Mouse (Mus musculus): ENCODE results near the gene Cnr2. TPM values are rescaled to one million over a fixed set of nuclear protein-coding genes. Genes with fewer than 3 reads are reported as not detected.

The Cnr2 gene
- total and polyA plus RNA-seq, 3 experiments, result 6.8 to 10.2 TPM; not detected in 1

DNA sequence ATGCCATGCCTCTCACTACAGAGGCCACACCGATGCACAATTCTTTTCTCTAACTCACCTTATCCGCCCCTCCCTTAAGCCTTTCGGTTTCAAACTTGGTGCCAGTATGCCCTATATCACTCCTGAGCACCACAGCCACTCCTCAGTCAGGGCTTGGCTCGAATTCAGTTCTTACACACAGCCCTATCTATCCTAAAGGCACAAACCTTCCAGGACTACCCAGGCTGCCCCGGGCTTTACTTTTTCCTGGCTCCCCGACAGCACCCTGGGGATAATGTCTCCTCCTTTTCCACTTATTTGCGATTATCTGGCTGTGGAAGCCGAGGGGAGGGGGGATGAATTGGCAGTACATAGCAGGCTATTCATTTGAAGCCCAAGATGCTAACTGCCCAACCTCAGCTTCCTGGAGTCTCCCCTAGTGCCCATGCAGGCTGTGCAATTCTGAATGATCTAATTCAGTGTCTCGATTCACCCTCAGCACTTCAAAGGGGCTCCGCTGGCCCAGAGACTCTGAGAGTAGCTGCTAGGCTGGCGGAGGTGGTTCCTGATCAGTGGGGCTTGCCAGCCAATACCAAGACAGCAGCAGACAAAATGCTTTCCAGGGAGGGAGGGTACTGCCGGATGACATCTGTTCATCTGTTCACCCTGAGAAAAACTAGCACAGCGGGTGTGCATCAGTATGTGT, 44.6 kb upstream of the Cnr2 start:
- H3K9ac ChIP-seq (ENCODE audit: control insufficient read depth, low read depth, low read length, poor library complexity, severe bottlenecking), result no peak overlapping the region; the same call in 1 of the 2 replicates
- H3K4me1 ChIP-seq (ENCODE audit: control insufficient read depth in 1 of 2, insufficient read depth in 2 of 2, low read length in 2 of 2), result peaks cover 11 to 32% of the 10 kb centered on the region in 2 experiments
- peak overlapping the region; percentile 17 to 27 for H3K4me3 ChIP-seq (ENCODE audit: control insufficient read depth in 1 of 2, insufficient read depth in 1 of 2, low read depth in 2 of 2, low read length in 2 of 2)
- H3K27ac ChIP-seq (ENCODE audit: control insufficient read depth, low read depth, low read length), result peak overlapping the region; percentile 7; the same call in 1 of the 2 replicates
- H3K79me2 ChIP-seq (ENCODE audit: control insufficient read depth, insufficient read depth, low read length, poor library complexity), result no peaks in the 10 kb centered on the region; the same call in 1 of the 2 replicates
- TF ChIP-seq ETS1 (IDR thresholded peaks at IDR 0.05; ENCODE audit: low read depth, low read length) (0 out of 2 replicates have a peak, but pooled peaks have one; percentile 30), E2F4 (IDR thresholded peaks at IDR 0.05; ENCODE audit: borderline replicate concordance, low read depth, low read length) (no peak)
- no peaks in the 10 kb centered on the region for H3K9me3 ChIP-seq (replicated peaks; ENCODE audit: insufficient read depth, low read length)
- peaks cover 0 to 24% of the 10 kb centered on the region in 2 experiments; a peak in 2 of 4 replicates for H3K36me3 ChIP-seq (ENCODE audit: control insufficient read depth in 1 of 2, insufficient read depth in 2 of 2, low read length in 2 of 2)
- H3K27me3 ChIP-seq (ENCODE audit: control insufficient read depth in 1 of 2, insufficient read depth in 2 of 2, low read length in 2 of 2), result no peaks in the 10 kb centered on the region
- peak; percentile 36 for DNase-seq (ENCODE audit: low read depth, low spot score)

DNA sequence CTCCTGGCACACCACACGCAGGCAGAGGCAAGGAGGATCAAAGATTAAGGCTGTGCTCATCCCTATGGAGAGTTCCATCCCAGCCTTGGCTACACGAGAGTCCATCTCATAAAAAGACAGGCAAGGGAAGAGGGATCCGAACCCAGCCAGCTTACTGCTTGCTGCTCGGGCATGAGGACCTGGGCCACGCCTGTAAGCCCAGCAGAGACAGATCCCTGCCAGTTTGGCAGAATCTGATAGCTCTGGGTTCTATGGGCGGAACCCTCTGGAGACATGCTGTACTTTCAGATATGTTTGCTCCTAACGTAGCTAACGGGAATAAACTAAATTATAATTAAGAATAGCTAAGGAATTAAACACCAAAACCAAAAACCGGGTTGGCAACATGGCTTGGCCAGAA, 43.3 kb upstream of the Cnr2 start:
- peak; percentile 64 for DNase-seq (ENCODE audit: low read depth, low spot score)
- no peak overlapping the region for H3K4me3 ChIP-seq (ENCODE audit: control insufficient read depth in 1 of 2, insufficient read depth in 1 of 2, low read depth in 2 of 2, low read length in 2 of 2)
- H3K27me3 ChIP-seq (ENCODE audit: control insufficient read depth in 1 of 2, insufficient read depth in 2 of 2, low read length in 2 of 2), result no peaks in the 10 kb centered on the region
- H3K4me1 ChIP-seq (ENCODE audit: control insufficient read depth in 1 of 2, insufficient read depth in 2 of 2, low read length in 2 of 2), result peaks cover 11 to 32% of the 10 kb centered on the region in 2 experiments
- peak overlapping the region; percentile 24 for H3K9ac ChIP-seq (ENCODE audit: control insufficient read depth, low read depth, low read length, poor library complexity, severe bottlenecking)
- no peaks in the 10 kb centered on the region for H3K9me3 ChIP-seq (replicated peaks; ENCODE audit: insufficient read depth, low read length)
- H3K27ac ChIP-seq (ENCODE audit: control insufficient read depth, low read depth, low read length), result peak overlapping the region; percentile 48; the same call in 1 of the 2 replicates
- H3K36me3 ChIP-seq (ENCODE audit: control insufficient read depth in 1 of 2, insufficient read depth in 2 of 2, low read length in 2 of 2), result peaks cover 0 to 22% of the 10 kb centered on the region in 2 experiments; a peak in 2 of 4 replicates
- TF ChIP-seq TBP (IDR thresholded peaks at IDR 0.05; ENCODE audit: low read depth, low read length) (peak; percentile 41; the same call in 1 of the 2 replicates), ETS1 (IDR thresholded peaks at IDR 0.05; ENCODE audit: low read depth, low read length) (0 out of 2 replicates have a peak, but pooled peaks have one; percentile 17), NELFE (IDR thresholded peaks at IDR 0.05; ENCODE audit: low read depth, low read length) (no peak), EP300 (IDR thresholded peaks at IDR 0.05; ENCODE audit: low read depth in 1 of 2, low read length in 2 of 2) (peak in 1 of 2 experiments; percentile 65; a peak in 2 of 4 replicates), TCF12 (IDR thresholded peaks at IDR 0.05; ENCODE audit: low read depth, low read length) (peak; percentile 67)
- peaks cover 10% of the 10 kb centered on the region for H3K79me2 ChIP-seq (ENCODE audit: control insufficient read depth, insufficient read depth, low read length, poor library complexity)

DNA sequence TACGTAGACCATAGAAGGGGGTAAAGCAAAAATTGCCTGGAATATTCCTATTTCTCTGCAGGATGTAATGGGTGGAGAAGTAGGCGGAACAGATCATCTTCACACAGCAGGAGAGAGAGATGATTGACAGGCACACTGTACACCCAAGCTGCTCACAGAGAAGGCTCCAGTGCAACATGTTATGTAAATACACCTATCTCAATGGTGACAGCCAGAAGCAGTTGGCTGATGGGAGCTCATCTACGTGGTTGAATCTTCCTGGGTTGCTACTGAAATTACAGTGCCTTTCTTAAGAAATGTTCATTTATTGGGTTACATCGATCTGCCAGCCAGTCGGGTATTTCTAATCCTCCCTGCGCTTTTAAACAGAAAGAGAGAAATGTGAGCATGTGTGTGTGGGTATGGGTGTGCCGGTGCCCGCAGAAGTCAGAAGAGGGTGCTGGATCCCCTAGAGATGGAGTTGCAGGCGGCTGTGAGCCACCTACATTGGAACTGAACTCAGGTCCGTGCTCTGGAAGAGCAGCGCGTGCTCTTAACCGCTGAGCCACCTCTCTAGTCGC, 41.1 kb upstream of the Cnr2 start:
- Histone ChIP-seq H3K27me3 (ENCODE audit: control insufficient read depth in 1 of 2, insufficient read depth in 2 of 2, low read length in 2 of 2) (no peaks in the 10 kb centered on the region), H3K27ac (ENCODE audit: control insufficient read depth, low read depth, low read length) (no peak overlapping the region), H3K4me1 (ENCODE audit: control insufficient read depth in 1 of 2, insufficient read depth in 2 of 2, low read length in 2 of 2) (peaks cover 12 to 41% of the 10 kb centered on the region in 2 experiments), H3K79me2 (ENCODE audit: control insufficient read depth, insufficient read depth, low read length, poor library complexity) (peaks cover 27% of the 10 kb centered on the region), H3K9ac (ENCODE audit: control insufficient read depth, low read depth, low read length, poor library complexity, severe bottlenecking) (no peak overlapping the region), H3K9me3 (replicated peaks; ENCODE audit: insufficient read depth, low read length) (no peaks in the 10 kb centered on the region), H3K4me3 (ENCODE audit: control insufficient read depth in 1 of 2, insufficient read depth in 1 of 2, low read depth in 2 of 2, low read length in 2 of 2) (no peak overlapping the region), H3K36me3 (ENCODE audit: control insufficient read depth in 1 of 2, insufficient read depth in 2 of 2, low read length in 2 of 2) (peaks cover 8 to 38% of the 10 kb centered on the region in 2 experiments)
- no peak for TF ChIP-seq SMC3 (IDR thresholded peaks at IDR 0.05; ENCODE audit: low read depth, low read length)
- TF ChIP-seq POLR2AphosphoS2 (IDR thresholded peaks at IDR 0.05; ENCODE audit: low read length), result no peak
- no peak for TF ChIP-seq TBP (IDR thresholded peaks at IDR 0.05; ENCODE audit: low read depth, low read length)
- TF ChIP-seq CHD2 (IDR thresholded peaks at IDR 0.05; ENCODE audit: low read length), result no peak
- no peak for TF ChIP-seq JUND (IDR thresholded peaks at IDR 0.05; ENCODE audit: low read depth, low read length)
- TF ChIP-seq HCFC1 (IDR thresholded peaks at IDR 0.05; ENCODE audit: low read depth, low read length), result no peak
- TF ChIP-seq USF1 (IDR thresholded peaks at IDR 0.05; ENCODE audit: low read depth, low read length), result no peak
- TF ChIP-seq GATA1 (IDR thresholded peaks at IDR 0.05; ENCODE audit: low read depth, low read length), result no peak
- TF ChIP-seq SIN3A (IDR thresholded peaks at IDR 0.05; ENCODE audit: low read length), result no peak
- no peak for DNase-seq (ENCODE audit: low read depth, low spot score)
